9 mouse cellular contexts compared by ENCODE assay signal in the genomic region with DNA sequence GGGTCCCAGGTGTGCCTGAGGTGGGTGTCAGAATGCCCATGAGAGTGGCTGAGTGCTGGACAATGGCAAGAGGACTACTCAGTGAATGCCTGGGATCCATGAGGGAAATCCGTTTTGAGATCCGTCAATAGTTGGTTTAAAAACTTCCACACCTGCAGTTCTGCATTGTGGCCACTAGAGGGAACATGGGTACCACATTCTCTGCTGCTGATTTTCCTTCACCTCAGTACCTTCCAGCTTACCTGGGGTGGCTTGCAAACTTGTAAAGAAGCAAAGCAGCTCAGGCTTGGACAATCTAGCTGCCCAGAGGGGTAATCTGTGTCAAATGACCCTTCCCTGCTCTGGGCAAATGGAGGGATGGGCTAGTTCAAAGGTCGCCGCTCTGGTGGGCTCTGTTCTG. TPM values are rescaled to one million over a fixed set of nuclear protein-coding genes. Genes with fewer than 3 reads are reported as not detected.
DNase-seq lines count a peak whose midpoint lies in the region; ATAC-seq and TF ChIP-seq lines count a peak whose summit lies in the region.
"Had no signal": no experiment of that assay in that cellular context is flagged by ENCODE, and none has a peak within 500 bp of the region (broad histone marks: within the 10 kb centered on the region; RNA-seq: fewer than 3 reads in every experiment).

No protein-coding gene starts in this region.

- no peak overlapping the region for H3K4me2 ChIP-seq in midbrain, embryonic 14.5 days (ENCODE audit: low read length)
- H3K4me2 ChIP-seq: heart, embryonic 15.5 days had no signal

- no peaks in the 10 kb centered on the region for H3K27me3 ChIP-seq in cerebellum, adult 2 months (ENCODE audit: control insufficient read depth, insufficient read depth, low read length)
- H3K27me3 ChIP-seq in midbrain, embryonic 14.5 days (ENCODE audit: control insufficient read depth, insufficient read depth, low read length), result no peaks in the 10 kb centered on the region

- no peaks in the 10 kb centered on the region for H3K9me3 ChIP-seq in midbrain, embryonic 14.5 days (ENCODE audit: control insufficient read depth, low read length)
- H3K9me3 ChIP-seq: heart, embryonic 15.5 days had no signal

- no peak overlapping the region for H3K27ac ChIP-seq in cerebellum, adult 2 months (ENCODE audit: insufficient read depth, low read length)
- H3K27ac ChIP-seq in midbrain, embryonic 14.5 days (replicated peaks; ENCODE audit: low read depth, low read length), result no peak overlapping the region
- H3K27ac ChIP-seq: heart, embryonic 15.5 days had no signal

- no peak overlapping the region for H3K9ac ChIP-seq in midbrain, embryonic 14.5 days (replicated peaks; ENCODE audit: low read length)
- H3K9ac ChIP-seq: heart, embryonic 15.5 days had no signal

- H3K36me3 ChIP-seq in midbrain, embryonic 14.5 days (ENCODE audit: control insufficient read depth, insufficient read depth, low read length), result no peaks in the 10 kb centered on the region
- H3K36me3 ChIP-seq: heart, embryonic 15.5 days had no signal

- peak; percentile 27; the same call in 1 of the 2 replicates for ATAC-seq in granulocyte monocyte progenitor cell, adult 5-6 weeks (replicated peaks; ENCODE audit: poor library complexity, severe bottlenecking)
- no peak for ATAC-seq in midbrain, embryonic 14.5 days (ENCODE audit: low FRiP score, low TSS enrichment)

- DNase-seq in cerebellum, adult 2 months, result peak; percentile 65 to 66
- DNase-seq in cerebellum, adult 11 months, result no peak
- peak; percentile 47 to 69 for DNase-seq in left cerebral cortex, postnatal 25 days (ENCODE audit: low spot score in 2 of 2)
- DNase-seq in left cerebral cortex, postnatal 4 days, result no peak
- DNase-seq in MN1 (ENCODE audit: low spot score), result peak; percentile 71
- DNase-seq in midbrain, embryonic 14.5 days, result peak; percentile 85
- DNase-seq in gastrocnemius, postnatal 36 days, result no peak

- WGBS in cerebellum, adult 2 months, result 45% methylated on average over 4 of the region's 4 CpGs
- WGBS in midbrain, embryonic 14.5 days, result 42% methylated on average over 4 of the region's 4 CpGs

- no peak for TF ChIP-seq POLR2A in cerebellum, adult 2 months (IDR thresholded peaks at IDR 0.05; ENCODE audit: borderline replicate concordance, insufficient read depth, low read length)

- H3K4me1 ChIP-seq in cerebellum, adult 2 months (ENCODE audit: control insufficient read depth, insufficient read depth, low read length), result peaks cover 3% of the 10 kb centered on the region; the same call in 1 of the 2 replicates
- H3K4me1 ChIP-seq in midbrain, embryonic 14.5 days (ENCODE audit: control insufficient read depth, insufficient read depth, low read length), result no peaks in the 10 kb centered on the region
- H3K4me1 ChIP-seq: heart, embryonic 15.5 days had no signal

- TF ChIP-seq CTCF in cerebellum, adult 2 months (IDR thresholded peaks at IDR 0.05; ENCODE audit: borderline replicate concordance, insufficient read depth, low read depth, low read length), result peak; percentile 93

- intact Hi-C loops in left cerebral cortex, postnatal 25 days (cut with DNase I), result no loop called here
- intact Hi-C loops in left cerebral cortex, postnatal 4 days (cut with DNase I), result loop anchor here (5.0 to 10.0 kb wide), 2 partner anchors 83 to 380 kb away; no protein-coding TSS in a partner anchor
- intact Hi-C loops in gastrocnemius, postnatal 36 days (cut with DNase I), result loop anchor here (5.0 kb wide), 3 partner anchors 160 to 380 kb away; no protein-coding TSS in a partner anchor

- H3K4me3 ChIP-seq in cerebellum, adult 2 months (replicated peaks; ENCODE audit: insufficient read depth, low read depth, low read length), result no peak overlapping the region
- H3K4me3 ChIP-seq in midbrain, embryonic 14.5 days (replicated peaks; ENCODE audit: low read depth, low read length), result no peak overlapping the region
- H3K4me3 ChIP-seq: heart, embryonic 15.5 days had no signal

RNA-seq across cellular contexts. Expression of a gene that starts 8.2 kb away (rescaled TPM):
- 87.9 and 89.8 TPM in 2 replicates for polyA plus RNA-seq in cerebellum, adult 2 months (2012; rRNA removed)
- 10 to 100 TPM; 69.3 to 79.1 TPM for total RNA-seq in left cerebral cortex, postnatal 25 days (2021)
- total RNA-seq in left cerebral cortex, postnatal 4 days (2021), result 10 to 100 TPM; 41.2 to 63.8 TPM
- 1.4 and 5.6 TPM in 2 replicates for total RNA-seq in granulocyte monocyte progenitor cell, adult 5-6 weeks (2014; fragmentation: Nextera tagmentation)
- 0.31 TPM in 1 of 2 replicates, not detected in the other for total RNA-seq in granulocyte monocyte progenitor cell, adult 5-6 weeks (2017)
- 25.5 and 40.2 TPM in 2 replicates for polyA plus RNA-seq in midbrain, embryonic 14.5 days (2014; fragmentation: Nextera tagmentation; extraction: Ambion mirVana)
- 10 to 100 TPM; 16.3 to 23.4 TPM for total RNA-seq in gastrocnemius, postnatal 36 days (2021)

RNA-seq across cellular contexts. Expression of a gene that starts 13.6 kb away (rescaled TPM):
- polyA plus RNA-seq in cerebellum, adult 2 months (2012; rRNA removed), result not detected in 2 replicates
- not detected for total RNA-seq in left cerebral cortex, postnatal 25 days (2021)
- not detected for total RNA-seq in left cerebral cortex, postnatal 4 days (2021)
- total RNA-seq in granulocyte monocyte progenitor cell, adult 5-6 weeks (2014; fragmentation: Nextera tagmentation), result not detected in 2 replicates
- not detected in 2 replicates for total RNA-seq in granulocyte monocyte progenitor cell, adult 5-6 weeks (2017)
- polyA plus RNA-seq in midbrain, embryonic 14.5 days (2014; fragmentation: Nextera tagmentation; extraction: Ambion mirVana), result not detected in 2 replicates
- not detected for total RNA-seq in gastrocnemius, postnatal 36 days (2021)
- polyA plus RNA-seq: heart, embryonic 15.5 days had no signal

RNA-seq across cellular contexts. Expression of a gene that starts 31.0 kb away (rescaled TPM):
- polyA plus RNA-seq in cerebellum, adult 2 months (2012; rRNA removed), result 851 and 853 TPM in 2 replicates
- 100 to 1,000 TPM; 785 to 906 TPM for total RNA-seq in left cerebral cortex, postnatal 25 days (2021)
- total RNA-seq in left cerebral cortex, postnatal 4 days (2021), result 100 to 1,000 TPM; 331 to 383 TPM
- total RNA-seq in granulocyte monocyte progenitor cell, adult 5-6 weeks (2014; fragmentation: Nextera tagmentation), result not detected in 2 replicates
- not detected in 2 replicates for total RNA-seq in granulocyte monocyte progenitor cell, adult 5-6 weeks (2017)
- 37.5 and 53.7 TPM in 2 replicates for polyA plus RNA-seq in midbrain, embryonic 14.5 days (2014; fragmentation: Nextera tagmentation; extraction: Ambion mirVana)
- not detected for total RNA-seq in gastrocnemius, postnatal 36 days (2021)
- polyA plus RNA-seq: heart, embryonic 15.5 days had no signal

RNA-seq across cellular contexts. Expression of a gene that starts 47.7 kb away (rescaled TPM):
- 41.4 and 45.4 TPM in 2 replicates for polyA plus RNA-seq in cerebellum, adult 2 months (2012; rRNA removed)
- total RNA-seq in left cerebral cortex, postnatal 25 days (2021), result 100 to 1,000 TPM; 120 to 145 TPM
- 100 to 1,000 TPM; 277 to 278 TPM for total RNA-seq in left cerebral cortex, postnatal 4 days (2021)
- not detected in 2 replicates for total RNA-seq in granulocyte monocyte progenitor cell, adult 5-6 weeks (2014; fragmentation: Nextera tagmentation)
- not detected in 2 replicates for total RNA-seq in granulocyte monocyte progenitor cell, adult 5-6 weeks (2017)
- polyA plus RNA-seq in midbrain, embryonic 14.5 days (2014; fragmentation: Nextera tagmentation; extraction: Ambion mirVana), result 19.1 and 29.4 TPM in 2 replicates
- not detected for total RNA-seq in gastrocnemius, postnatal 36 days (2021)

Comparison
In these comparisons a context has a peak if more than half of its experiments do, and no peak if none do; other contexts are left out.
1. DNase-seq: peak in cerebellum, adult 2 months (2 of 2), left cerebral cortex, postnatal 25 days (2 of 2), MN1 (single experiment) and midbrain, embryonic 14.5 days (single experiment); none in cerebellum, adult 11 months (single experiment), left cerebral cortex, postnatal 4 days (single experiment) and gastrocnemius, postnatal 36 days (0 of 2).
2. RNA of a gene that starts 31.0 kb away (total RNA-seq): 785 to 906 TPM in left cerebral cortex, postnatal 25 days and 331 to 383 TPM in left cerebral cortex, postnatal 4 days; not detected in granulocyte monocyte progenitor cell, adult 5-6 weeks and not detected in gastrocnemius, postnatal 36 days; every median in the first group is over 100 times any median in the second.